ENCODE assay signal across 20 mouse cellular contexts in genomic region chr17:79622574-79622973, GRCm38 (mm10). TPM values are rescaled to one million over a fixed set of nuclear protein-coding genes. Genes with fewer than 3 reads are reported as not detected.
A peak's percentile ranks its signal among the peaks of the same experiment; 100 is the strongest.
DNase-seq lines count a peak whose midpoint lies in the region; TF ChIP-seq lines count a peak whose summit lies in the region.
"Had no signal": no experiment of that assay in that cellular context is flagged by ENCODE, and none has a peak within 500 bp of the region (broad histone marks: within the 10 kb centered on the region; RNA-seq: fewer than 3 reads in every experiment).

No protein-coding gene starts in this region.

- TF ChIP-seq POLR2A in heart, adult 2 months (IDR thresholded peaks at IDR 0.05; ENCODE audit: insufficient read depth, low read depth, low read length): no peak
- TF ChIP-seq POLR2A in liver, adult 2 months (IDR thresholded peaks at IDR 0.05; ENCODE audit: extremely low read depth, insufficient read depth, low read length): no peak
- TF ChIP-seq POLR2A in testis, adult 2 months (IDR thresholded peaks at IDR 0.05; ENCODE audit: control insufficient read depth, low read depth, low read length): no peak

- no peak for TF ChIP-seq CTCF in heart, adult 2 months (IDR thresholded peaks at IDR 0.05)
- no peak for TF ChIP-seq CTCF in liver, adult 2 months (IDR thresholded peaks at IDR 0.05; ENCODE audit: low read depth, low read length)
- TF ChIP-seq CTCF in testis, adult 2 months (IDR thresholded peaks at IDR 0.05; ENCODE audit: control insufficient read depth, insufficient read depth, insufficient replicate concordance, low read depth, low read length): no peak

- H3K79me2 ChIP-seq in heart, adult 2 months (replicated peaks; ENCODE audit: control insufficient read depth, insufficient read depth, low read length): no peaks in the 10 kb centered on the region
- peaks cover 14% of the 10 kb centered on the region; the same call in 1 of the 2 replicates for H3K79me2 ChIP-seq in liver, adult 2 months (ENCODE audit: control insufficient read depth, insufficient read depth, low read length)

- no peak overlapping the region for H3K27ac ChIP-seq in heart, adult 2 months
- H3K27ac ChIP-seq in liver, adult 2 months (replicated peaks; ENCODE audit: insufficient read depth, low read depth, low read length): peak overlapping the region; percentile 50
- peak overlapping the region; percentile 61 for H3K27ac ChIP-seq in testis, adult 2 months (ENCODE audit: control insufficient read depth, insufficient read depth, low read depth, low read length)

- H3K4me1 ChIP-seq in heart, adult 2 months (ENCODE audit: control insufficient read depth, insufficient read depth, low read length): no peaks in the 10 kb centered on the region
- peaks cover 10% of the 10 kb centered on the region; the same call in 1 of the 2 replicates for H3K4me1 ChIP-seq in liver, adult 2 months (ENCODE audit: control insufficient read depth, insufficient read depth, low read length)
- H3K4me1 ChIP-seq in testis, adult 2 months (ENCODE audit: control insufficient read depth, insufficient read depth, low read length): peaks cover 2% of the 10 kb centered on the region

- H3K9ac ChIP-seq in heart, adult 2 months (ENCODE audit: low read depth, low read length): no peak overlapping the region
- no peak overlapping the region for H3K9ac ChIP-seq in liver, adult 2 months (ENCODE audit: low read depth, low read length)

- no peak for TF ChIP-seq EP300 in heart, adult 2 months (IDR thresholded peaks at IDR 0.05; ENCODE audit: insufficient read depth, low read depth, low read length)

- no peaks in the 10 kb centered on the region for H3K27me3 ChIP-seq in heart, adult 2 months (ENCODE audit: control insufficient read depth, insufficient read depth, low read length)
- no peaks in the 10 kb centered on the region for H3K27me3 ChIP-seq in liver, adult 2 months (ENCODE audit: control insufficient read depth, insufficient read depth, low read length)
- H3K27me3 ChIP-seq in testis, adult 2 months (ENCODE audit: control insufficient read depth, insufficient read depth, low read length): no peaks in the 10 kb centered on the region
- H3K27me3 ChIP-seq: CH12.LX, Patski had no signal

- intact Hi-C loops in heart, adult 2 months (cut with DNase I): no loop called here

- 92% methylated on average over 7 of the region's 7 CpGs for WGBS in heart, adult 2 months
- 73% methylated on average over 7 of the region's 7 CpGs for WGBS in liver, adult 2 months

- peak; percentile 38 for DNase-seq in adrenal gland, postnatal 14 days
- no peak for DNase-seq in adrenal gland, postnatal 10 days
- DNase-seq in heart, adult 11 months: peak; percentile 83
- DNase-seq in heart, adult 2 months: no peak
- DNase-seq in liver, adult 2 months (ENCODE audit: extremely low read depth, low read depth, low spot score): peak; percentile 66
- no peak for DNase-seq in liver
- DNase-seq in testis, postnatal 14 days (ENCODE audit: low spot score): no peak
- DNase-seq: adrenal gland, adult 2 months; adrenal gland, adult 8-10 months; adrenal gland, postnatal 25 days; B cell, adult 2 months; cerebellum, adult 11 months; cerebellum, adult 11-12 months; cerebellum, adult 18-20 months; cerebellum, adult 2 months had no signal

- no peaks in the 10 kb centered on the region for H3K36me3 ChIP-seq in heart, adult 2 months (ENCODE audit: control insufficient read depth, insufficient read depth, low read length)
- H3K36me3 ChIP-seq in liver, adult 2 months (ENCODE audit: control insufficient read depth, insufficient read depth, low read length): peaks cover 10% of the 10 kb centered on the region
- no peaks in the 10 kb centered on the region for H3K36me3 ChIP-seq in testis, adult 2 months (ENCODE audit: control insufficient read depth, insufficient read depth, low read length)
- H3K36me3 ChIP-seq: G1E had no signal

- no peak overlapping the region for H3K4me3 ChIP-seq in heart, adult 2 months
- H3K4me3 ChIP-seq in liver, adult 2 months (ENCODE audit: insufficient read depth, low read depth, low read length): peak overlapping the region; percentile 40; the same call in 1 of the 2 replicates
- no peak overlapping the region for H3K4me3 ChIP-seq in testis, adult 2 months (ENCODE audit: control insufficient read depth, low read depth, low read length)

RNA-seq across cellular contexts. Expression of gene Rmdn2, which starts 10.9 kb away (rescaled TPM):
- total RNA-seq in adrenal gland, postnatal 14 days (2021): 163 and 175 TPM in 2 replicates
- 100 to 1,000 TPM; 114 to 156 TPM for total RNA-seq in adrenal gland, postnatal 10 days (2021)
- 10 to 100 TPM in 1 of 2 experiments, 1 to 10 TPM in 1; 9.5 to 12.5 TPM for total RNA-seq in heart, adult 2 months (2021)
- polyA plus RNA-seq in heart, adult 2 months (2012; rRNA removed): 3.5 and 6.9 TPM in 2 replicates
- total RNA-seq in liver, adult 2 months (2014; rRNA removed): 45.8 and 82.7 TPM in 2 replicates
- polyA plus RNA-seq in liver, adult 2 months (2012; rRNA removed): 14.1 and 17.6 TPM in 2 replicates
- 120 and 143 TPM in 2 replicates for polyA plus RNA-seq in testis, adult 2 months (2012; rRNA removed)
- total RNA-seq: MEL had no signal

Comparison
In these comparisons a context has a peak if more than half of its experiments do, and no peak if none do; other contexts are left out.
1. DNase-seq: peak in adrenal gland, postnatal 14 days (single experiment), heart, adult 11 months (single experiment) and liver, adult 2 months (single experiment); none in adrenal gland, postnatal 10 days (single experiment), heart, adult 2 months (0 of 2), liver (single experiment) and testis, postnatal 14 days (single experiment).